Mouse (Mus musculus) forebrain, embryonic 13.5 days (tissue): Measurements from ENCODE around the gene Jdp2. TPM values are rescaled to one million over a fixed set of nuclear protein-coding genes. Genes with fewer than 3 reads are reported as not detected.

Experiments
- ATAC-seq: fragments of 200-750 bp; cut with Nextera tagmentation; 2 replicates; pipeline ENCODE4 v1.8.0; 2017
- H3K27ac ChIP-seq: fragments of 300-500 bp; sonication (generic); 2 replicates; pipeline ENCODE4 v1.5.1; 2015; ENCODE audit warnings: inconsistent platforms, mild to moderate bottlenecking, moderate library complexity
- H3K27me3 ChIP-seq: fragments of 300-500 bp; sonication (generic); 2 replicates; pipeline ENCODE4 v1.6.1; 2015; ENCODE audit warnings: mild to moderate bottlenecking, inconsistent platforms
- H3K36me3 ChIP-seq: fragments of 300-500 bp; sonication (generic); 2 replicates; pipeline ENCODE4 v1.6.1; 2015; ENCODE audit warnings: mild to moderate bottlenecking, inconsistent platforms; ENCODE audit not compliant: poor library complexity, severe bottlenecking
- H3K4me1 ChIP-seq: fragments of 300-500 bp; sonication (generic); 2 replicates; pipeline ENCODE4 v1.6.1; 2015; ENCODE audit warnings: inconsistent platforms
- H3K4me2 ChIP-seq: fragments of 300-500 bp; sonication (generic); 2 replicates; pipeline ENCODE4 v1.6.1; 2015; ENCODE audit warnings: inconsistent platforms, mild to moderate bottlenecking, moderate library complexity
- H3K4me3 ChIP-seq: fragments of 300-500 bp; sonication (generic); 2 replicates; pipeline ENCODE4 v1.5.1; 2015; ENCODE audit warnings: mild to moderate bottlenecking, inconsistent platforms
- H3K9ac ChIP-seq: fragments of 300-500 bp; sonication (generic); 2 replicates; pipeline ENCODE4 v1.6.1; 2015; ENCODE audit warnings: mild to moderate bottlenecking, inconsistent platforms
- H3K9me3 ChIP-seq: fragments of 300-500 bp; sonication (generic); replicated peaks from 2 replicates; pipeline ENCODE4 v1.6.1; 2016; ENCODE audit warnings: inconsistent platforms
- WGBS: fragments of 180-500 bp; shearing (Covaris S2); methylation state at CpG from one replicate; pipeline ENCODE4 v1.1.7; 2015; 5-methylcytosine and 5-hydroxymethylcytosine counted together
- polyA plus RNA-seq: library from polyadenylated mRNA; unstranded; fragments of >200 nt; fragmentation: Nextera tagmentation; extraction: Ambion mirVana; gene quantifications from 2 replicates; pipeline ENCODE4 v1.2.1, GENCODE M21; 2015

The Jdp2 gene
- polyA plus RNA-seq, 1 experiment from 2014 or later = not detected

- Histone ChIP-seq H3K27me3 (peaks cover 11% of the 10 kb centered on the region), H3K4me3 (no peak overlapping the region), H3K9me3 (no peaks in the 10 kb centered on the region), H3K4me2 (no peak overlapping the region), H3K9ac (no peak overlapping the region), H3K27ac (no peak overlapping the region), H3K36me3 (no peaks in the 10 kb centered on the region), H3K4me1 (peaks cover 15% of the 10 kb centered on the region)
- 79% methylated on average over 9 of the region's 9 CpGs for WGBS
- no peak for ATAC-seq
These were observed 4.9 kb downstream of the Jdp2 start for GRCm38 (mm10) chr12:85603767-85604166.

- Histone ChIP-seq H3K27me3 (peaks cover 11% of the 10 kb centered on the region), H3K36me3 (no peaks in the 10 kb centered on the region), H3K9ac (no peak overlapping the region), H3K27ac (no peak overlapping the region), H3K4me3 (no peak overlapping the region), H3K4me1 (peaks cover 15% of the 10 kb centered on the region), H3K4me2 (no peak overlapping the region), H3K9me3 (no peaks in the 10 kb centered on the region)
- 81% methylated on average over 9 of the region's 9 CpGs for WGBS
- no peak for ATAC-seq
These were observed 5.6 kb downstream of the Jdp2 start for GRCm38 (mm10) chr12:85604301-85604998.

- Histone ChIP-seq H3K36me3 (0 out of 2 replicates have a peak, but pooled peaks cover 4% of the 10 kb centered on the region), H3K4me3 (no peak overlapping the region), H3K4me1 (0 out of 2 replicates have a peak, but pooled peaks cover 5% of the 10 kb centered on the region), H3K9ac (no peak overlapping the region), H3K4me2 (no peak overlapping the region), H3K27me3 (no peaks in the 10 kb centered on the region), H3K9me3 (no peaks in the 10 kb centered on the region), H3K27ac (no peak overlapping the region)
- 79% methylated on average over 14 of the region's 14 CpGs for WGBS
- ATAC-seq = no peak
These were observed 9.0 kb downstream of the Jdp2 start for GRCm38 (mm10) chr12:85607519-85608449.

GRCm38 (mm10) chr12:85610167-85610566 is 11.3 kb downstream of the Jdp2 start:
- Histone ChIP-seq H3K9me3 (no peaks in the 10 kb centered on the region), H3K9ac (no peak overlapping the region), H3K36me3 (0 out of 2 replicates have a peak, but pooled peaks cover 4% of the 10 kb centered on the region), H3K4me1 (no peaks in the 10 kb centered on the region), H3K27ac (no peak overlapping the region), H3K4me3 (no peak overlapping the region), H3K27me3 (no peaks in the 10 kb centered on the region), H3K4me2 (no peak overlapping the region)
- ATAC-seq = no peak
- WGBS = 85% methylated on average over 9 of the region's 9 CpGs

- Histone ChIP-seq H3K4me1 (peaks cover 2% of the 10 kb centered on the region; the same call in 1 of the 2 replicates), H3K4me2 (no peak overlapping the region), H3K4me3 (no peak overlapping the region), H3K36me3 (0 out of 2 replicates have a peak, but pooled peaks cover 4% of the 10 kb centered on the region), H3K27ac (no peak overlapping the region), H3K9me3 (no peaks in the 10 kb centered on the region), H3K27me3 (no peaks in the 10 kb centered on the region), H3K9ac (no peak overlapping the region)
- no peak for ATAC-seq
- WGBS = 56% methylated on average over 4 of the region's 4 CpGs
These were observed 15.3 kb downstream of the Jdp2 start for GRCm38 (mm10) chr12:85614090-85614489.

- Histone ChIP-seq H3K4me3 (no peak overlapping the region), H3K4me2 (no peak overlapping the region), H3K9me3 (no peaks in the 10 kb centered on the region), H3K27ac (no peak overlapping the region), H3K4me1 (peaks cover 15% of the 10 kb centered on the region), H3K9ac (no peak overlapping the region), H3K27me3 (no peaks in the 10 kb centered on the region), H3K36me3 (no peaks in the 10 kb centered on the region)
- no peak for ATAC-seq
- 90% methylated on average over 8 of the region's 8 CpGs for WGBS
These were observed 16.7 kb downstream of the Jdp2 start for GRCm38 (mm10) chr12:85615486-85615885.

GRCm38 (mm10) chr12:85617885-85618284 is 19.1 kb downstream of the Jdp2 start:
- Histone ChIP-seq H3K4me3 (no peak overlapping the region), H3K4me2 (no peak overlapping the region), H3K27ac (no peak overlapping the region), H3K27me3 (no peaks in the 10 kb centered on the region), H3K9ac (no peak overlapping the region), H3K9me3 (no peaks in the 10 kb centered on the region), H3K36me3 (no peaks in the 10 kb centered on the region), H3K4me1 (peaks cover 31% of the 10 kb centered on the region)
- WGBS = 85% methylated on average over 9 of the region's 9 CpGs
- no peak for ATAC-seq

- H3K4me2 ChIP-seq = no peak overlapping the region
- H3K4me1 ChIP-seq = peaks cover 31% of the 10 kb centered on the region
- H3K9ac ChIP-seq = no peak overlapping the region
- no peak for ATAC-seq
- H3K4me3 ChIP-seq = no peak overlapping the region
- no peaks in the 10 kb centered on the region for H3K36me3 ChIP-seq
- no peaks in the 10 kb centered on the region for H3K27me3 ChIP-seq
- 79% methylated on average over 5 of the region's 5 CpGs for WGBS
- H3K27ac ChIP-seq = no peak overlapping the region
- H3K9me3 ChIP-seq = no peaks in the 10 kb centered on the region
These were observed 19.6 kb downstream of the Jdp2 start for GRCm38 (mm10) chr12:85618430-85618829.

- Histone ChIP-seq H3K4me3 (no peak overlapping the region), H3K27ac (peak overlapping the region; percentile 25; the same call in 1 of the 2 replicates), H3K4me1 (peaks cover 31% of the 10 kb centered on the region), H3K9me3 (no peaks in the 10 kb centered on the region), H3K27me3 (no peaks in the 10 kb centered on the region), H3K9ac (no peak overlapping the region), H3K4me2 (no peak overlapping the region), H3K36me3 (no peaks in the 10 kb centered on the region)
- ATAC-seq = no peak
- 75% methylated on average over 7 of the region's 7 CpGs for WGBS
These were observed 20.6 kb downstream of the Jdp2 start for GRCm38 (mm10) chr12:85619283-85619897.

- ATAC-seq = no peak
- H3K4me2 ChIP-seq = no peak overlapping the region
- H3K4me3 ChIP-seq = no peak overlapping the region
- H3K9ac ChIP-seq = no peak overlapping the region
- H3K4me1 ChIP-seq = peaks cover 31% of the 10 kb centered on the region
- WGBS = 42% methylated on average over 11 of the region's 11 CpGs
- H3K36me3 ChIP-seq = no peaks in the 10 kb centered on the region
- H3K27me3 ChIP-seq = no peaks in the 10 kb centered on the region
- no peaks in the 10 kb centered on the region for H3K9me3 ChIP-seq
- 0 out of 2 replicates have a peak overlapping the region, but pooled peaks have one; percentile 25 for H3K27ac ChIP-seq
These were observed 21.1 kb downstream of the Jdp2 start for GRCm38 (mm10) chr12:85619898-85620443.

- H3K4me3 ChIP-seq = no peak overlapping the region
- WGBS = 48% methylated on average over 6 of the region's 6 CpGs
- no peaks in the 10 kb centered on the region for H3K9me3 ChIP-seq
- no peak for ATAC-seq
- no peak overlapping the region for H3K27ac ChIP-seq
- peaks cover 31% of the 10 kb centered on the region for H3K4me1 ChIP-seq
- no peaks in the 10 kb centered on the region for H3K27me3 ChIP-seq
- no peak overlapping the region for H3K9ac ChIP-seq
- H3K36me3 ChIP-seq = no peaks in the 10 kb centered on the region
- H3K4me2 ChIP-seq = no peak overlapping the region
These were observed 22.2 kb downstream of the Jdp2 start for GRCm38 (mm10) chr12:85621027-85621426.
